Mouse (Mus musculus) liver, postnatal 0 days (tissue): ENCODE measurements at regions not wholly inside any gene's neighbourhood (a gene's known extent, or its start where the extent isn't known, plus 50 kb on each side); places are given as distances from the start of the nearest gene placed in this dataset.

ENCODE experiments used
- ATAC-seq: fragments of 200-750 bp; cut with Nextera tagmentation; 2 replicates; pipeline ENCODE4 v1.8.0; 2017; ENCODE audit warnings: mild to moderate bottlenecking, moderate library complexity
- DNase-seq: peaks from one replicate; pipeline ENCODE4 v3.0.0-alpha.2; 2016
- H3K27ac ChIP-seq: fragments of 300-500 bp; sonication (generic); 2 replicates; pipeline ENCODE4 v1.5.1; 2014; ENCODE audit warnings: antibody characterized with exemption, moderate library complexity, mild to moderate bottlenecking, low read depth
- H3K27me3 ChIP-seq: fragments of 300-500 bp; sonication (generic); 2 replicates; pipeline ENCODE4 v1.6.1; 2014; ENCODE audit warnings: low read length, control low read depth, mixed read lengths; ENCODE audit not compliant: insufficient read depth
- H3K36me3 ChIP-seq: fragments of 300-500 bp; sonication (generic); replicated peaks from 2 replicates; pipeline ENCODE4 v1.6.1; 2014; ENCODE audit warnings: mild to moderate bottlenecking, control low read depth, low read length, moderate library complexity, mixed read lengths; ENCODE audit not compliant: insufficient read depth
- H3K4me1 ChIP-seq: fragments of 300-500 bp; sonication (generic); 2 replicates; pipeline ENCODE4 v1.6.1; 2014; ENCODE audit warnings: antibody characterized with exemption, mild to moderate bottlenecking, control low read depth; ENCODE audit not compliant: insufficient read depth
- H3K4me2 ChIP-seq: fragments of 300-500 bp; sonication (generic); 2 replicates; pipeline ENCODE4 v1.6.1; 2014; ENCODE audit warnings: low read depth, mild to moderate bottlenecking, low read length, moderate library complexity, mixed read lengths
- H3K4me3 ChIP-seq: fragments of 300-500 bp; sonication (generic); 2 replicates; pipeline ENCODE4 v1.5.1; 2014; ENCODE audit warnings: low read depth, low read length
- H3K9ac ChIP-seq: fragments of 300-500 bp; sonication (generic); replicated peaks from 2 replicates; pipeline ENCODE4 v1.6.1; 2014; ENCODE audit warnings: mild to moderate bottlenecking, moderate library complexity
- H3K9me3 ChIP-seq: fragments of 300-500 bp; sonication (generic); 2 replicates; pipeline ENCODE4 v1.6.1; 2016; ENCODE audit warnings: mild to moderate bottlenecking, control low read depth, low read length, mixed read lengths
- CTCF ChIP-seq: sonication (generic); IDR thresholded peaks from 2 replicates; pipeline ENCODE4 v1.5.1; 2016; ENCODE audit warnings: antibody characterized with exemption, low read depth
- EP300 ChIP-seq: IDR thresholded peaks from 2 replicates; pipeline ENCODE4 v1.6.1; 2016; ENCODE audit warnings: antibody characterized with exemption, low read depth, mild to moderate bottlenecking
- WGBS: fragments of 180-500 bp; shearing (Covaris S2); extraction: QIAGEN DNeasy Blood & Tissue Kit; methylation state at CpG from one replicate; pipeline ENCODE4 v1.1.7; 2014; ENCODE audit not compliant: insufficient replicate concordance; 5-methylcytosine and 5-hydroxymethylcytosine counted together

- DNase-seq (no peak), ATAC-seq (no peak)
- WGBS, result 74% methylated on average over 19 of the region's 19 CpGs
- Histone ChIP-seq H3K27me3 (no peaks in the 10 kb centered on the region), H3K36me3 (no peaks in the 10 kb centered on the region), H3K4me3 (no peak overlapping the region), H3K27ac (no peak overlapping the region), H3K4me2 (no peak overlapping the region), H3K4me1 (0 out of 2 replicates have a peak, but pooled peaks cover 2% of the 10 kb centered on the region), H3K9ac (no peak overlapping the region), H3K9me3 (no peaks in the 10 kb centered on the region)
- no peak for TF ChIP-seq CTCF
- TF ChIP-seq EP300, result no peak
Observed at GRCm38 (mm10) chr19:33065274-33066200, 308.2 kb downstream of the Pten start.

GRCm38 (mm10) chr19:33068351-33068955 lies 311.2 kb downstream of the Pten start:
- 75% methylated on average over 11 of the region's 11 CpGs for WGBS
- no peak overlapping the region for H3K9ac ChIP-seq

GRCm38 (mm10) chr19:33069761-33070160 lies 312.5 kb downstream of the Pten start:
- H3K4me2 ChIP-seq, result no peak overlapping the region
- H3K4me1 ChIP-seq, result no peaks in the 10 kb centered on the region
- no peak overlapping the region for H3K27ac ChIP-seq
- ATAC-seq (no peak), DNase-seq (no peak)
- H3K4me3 ChIP-seq, result no peak overlapping the region
- TF ChIP-seq EP300 (no peak), CTCF (no peak)
- 35% methylated on average over 6 of the region's 6 CpGs for WGBS
- no peak overlapping the region for H3K9ac ChIP-seq
- no peaks in the 10 kb centered on the region for H3K27me3 ChIP-seq
- H3K36me3 ChIP-seq, result no peaks in the 10 kb centered on the region
- H3K9me3 ChIP-seq, result no peaks in the 10 kb centered on the region

More at GRCm38 (mm10) chr19:33068351-33068955, 311.2 kb downstream of the Pten start:
- Histone ChIP-seq H3K27ac (no peak overlapping the region), H3K27me3 (no peaks in the 10 kb centered on the region), H3K9me3 (no peaks in the 10 kb centered on the region), H3K36me3 (no peaks in the 10 kb centered on the region), H3K4me3 (no peak overlapping the region), H3K4me1 (no peaks in the 10 kb centered on the region), H3K4me2 (no peak overlapping the region)
- TF ChIP-seq CTCF (no peak), EP300 (no peak)
- no peak for ATAC-seq
- no peak for DNase-seq

- Histone ChIP-seq H3K27me3 (no peaks in the 10 kb centered on the region), H3K4me1 (no peaks in the 10 kb centered on the region), H3K4me3 (no peak overlapping the region), H3K36me3 (no peaks in the 10 kb centered on the region), H3K9ac (no peak overlapping the region), H3K4me2 (no peak overlapping the region), H3K27ac (no peak overlapping the region), H3K9me3 (no peaks in the 10 kb centered on the region)
- DNase-seq (no peak), ATAC-seq (no peak)
- WGBS, result 63% methylated on average over 2 of the region's 2 CpGs
- TF ChIP-seq CTCF (no peak), EP300 (no peak)
Observed at GRCm38 (mm10) chr19:33072299-33072698, 315.0 kb downstream of the Pten start.

GRCm38 (mm10) chr19:33074907-33075306 lies 317.2 kb downstream of the Rnls start:
- no peak overlapping the region for H3K4me2 ChIP-seq
- no peak overlapping the region for H3K27ac ChIP-seq
- ATAC-seq (no peak), DNase-seq (no peak)
- 59% methylated on average over 4 of the region's 4 CpGs for WGBS
- no peaks in the 10 kb centered on the region for H3K9me3 ChIP-seq
- H3K9ac ChIP-seq, result no peak overlapping the region
- no peaks in the 10 kb centered on the region for H3K36me3 ChIP-seq
- no peak overlapping the region for H3K4me3 ChIP-seq
- no peak for TF ChIP-seq EP300
- peaks cover 3% of the 10 kb centered on the region for H3K4me1 ChIP-seq
- no peaks in the 10 kb centered on the region for H3K27me3 ChIP-seq

- 0 out of 2 replicates have a peak overlapping the region, but pooled peaks have one; percentile 9 for H3K27ac ChIP-seq
- no peaks in the 10 kb centered on the region for H3K27me3 ChIP-seq
- H3K4me1 ChIP-seq, result peaks cover 15% of the 10 kb centered on the region
- H3K36me3 ChIP-seq, result no peaks in the 10 kb centered on the region
- H3K4me2 ChIP-seq, result no peak overlapping the region
- 35% methylated on average over 4 of the region's 4 CpGs for WGBS
- ATAC-seq (no peak), DNase-seq (no peak)
- no peak overlapping the region for H3K4me3 ChIP-seq
- no peaks in the 10 kb centered on the region for H3K9me3 ChIP-seq
- TF ChIP-seq EP300, result no peak
- no peak for TF ChIP-seq CTCF
- no peak overlapping the region for H3K9ac ChIP-seq
Observed at GRCm38 (mm10) chr19:33078681-33079360, 313.3 kb downstream of the Rnls start.
